ENCODE assay signal across 10 mouse cellular contexts in genomic region chr17:32771213-32771612, GRCm38 (mm10). TPM values are rescaled to one million over a fixed set of nuclear protein-coding genes. Genes with fewer than 3 reads are reported as not detected.
A peak's percentile ranks its signal among the peaks of the same experiment; 100 is the strongest.
DNase-seq lines count a peak whose midpoint lies in the region; ATAC-seq and TF ChIP-seq lines count a peak whose summit lies in the region.
"Had no signal": no experiment of that assay in that cellular context is flagged by ENCODE, and none has a peak within 500 bp of the region (broad histone marks: within the 10 kb centered on the region; RNA-seq: fewer than 3 reads in every experiment).

No protein-coding gene starts in this region.

- TF ChIP-seq CTCF in hindbrain, postnatal 0 days (IDR thresholded peaks at IDR 0.05; ENCODE audit: low read depth): peak; percentile 47
- peak; percentile 43 for TF ChIP-seq CTCF in midbrain, postnatal 0 days (IDR thresholded peaks at IDR 0.05)

- no peak overlapping the region for H3K9ac ChIP-seq in hindbrain, postnatal 0 days (replicated peaks; ENCODE audit: low read length)
- H3K9ac ChIP-seq in hindbrain, embryonic 13.5 days: no peak overlapping the region
- no peak overlapping the region for H3K9ac ChIP-seq in midbrain, postnatal 0 days (replicated peaks; ENCODE audit: low read length, poor library complexity, severe bottlenecking)
- no peak overlapping the region for H3K9ac ChIP-seq in midbrain, embryonic 15.5 days
- H3K9ac ChIP-seq: neural tube, embryonic 12.5 days had no signal

- peaks cover 37% of the 10 kb centered on the region for H3K36me3 ChIP-seq in hindbrain, postnatal 0 days (ENCODE audit: insufficient read depth, low read length)
- H3K36me3 ChIP-seq in hindbrain, embryonic 13.5 days: peaks cover 89% of the 10 kb centered on the region
- H3K36me3 ChIP-seq in midbrain, postnatal 0 days (ENCODE audit: insufficient read depth, low read length): peaks cover 28% of the 10 kb centered on the region
- peaks cover 61% of the 10 kb centered on the region for H3K36me3 ChIP-seq in midbrain, embryonic 15.5 days (replicated peaks)

- H3K4me3 ChIP-seq in hindbrain, postnatal 0 days (ENCODE audit: low read length): no peak overlapping the region
- no peak overlapping the region for H3K4me3 ChIP-seq in hindbrain, embryonic 13.5 days
- H3K4me3 ChIP-seq in midbrain, postnatal 0 days (ENCODE audit: low read depth, low read length): no peak overlapping the region
- H3K4me3 ChIP-seq in midbrain, embryonic 15.5 days: no peak overlapping the region
- H3K4me3 ChIP-seq: neural tube, embryonic 12.5 days had no signal

- DNase-seq in hindbrain, postnatal 0 days (ENCODE audit: low spot score): peak; percentile 3
- DNase-seq in midbrain, postnatal 0 days (ENCODE audit: low spot score): no peak
- DNase-seq in R1 (ENCODE audit: low read depth, low spot score) (peak; percentile 48), adipocyte (ENCODE audit: low spot score) (no peak)
- peak; percentile 41 for DNase-seq in thymus, postnatal 4 days
- DNase-seq: cerebellum, adult 9-10 months had no signal

- no peak for ATAC-seq in hindbrain, postnatal 0 days
- no peak for ATAC-seq in hindbrain, embryonic 13.5 days (ENCODE audit: low FRiP score)
- ATAC-seq in midbrain, postnatal 0 days (ENCODE audit: low FRiP score): no peak
- no peak for ATAC-seq in midbrain, embryonic 15.5 days (replicated peaks)

- no peaks in the 10 kb centered on the region for H3K4me1 ChIP-seq in hindbrain, postnatal 0 days (ENCODE audit: insufficient read depth, low read length)
- no peaks in the 10 kb centered on the region for H3K4me1 ChIP-seq in hindbrain, embryonic 13.5 days (replicated peaks)
- H3K4me1 ChIP-seq in midbrain, postnatal 0 days (ENCODE audit: insufficient read depth, low read length): no peaks in the 10 kb centered on the region
- no peaks in the 10 kb centered on the region for H3K4me1 ChIP-seq in midbrain, embryonic 15.5 days
- H3K4me1 ChIP-seq: neural tube, embryonic 12.5 days had no signal

- no peaks in the 10 kb centered on the region for H3K9me3 ChIP-seq in hindbrain, postnatal 0 days (ENCODE audit: low read length)
- no peaks in the 10 kb centered on the region for H3K9me3 ChIP-seq in hindbrain, embryonic 13.5 days
- no peaks in the 10 kb centered on the region; the same call in 1 of the 2 replicates for H3K9me3 ChIP-seq in midbrain, postnatal 0 days (ENCODE audit: low read length)
- no peaks in the 10 kb centered on the region for H3K9me3 ChIP-seq in midbrain, embryonic 15.5 days

- H3K27ac ChIP-seq in hindbrain, postnatal 0 days: no peak overlapping the region
- H3K27ac ChIP-seq in hindbrain, embryonic 13.5 days: no peak overlapping the region
- H3K27ac ChIP-seq in midbrain, postnatal 0 days (ENCODE audit: low read depth, low read length): no peak overlapping the region
- no peak overlapping the region for H3K27ac ChIP-seq in midbrain, embryonic 15.5 days
- H3K27ac ChIP-seq: neural tube, embryonic 12.5 days had no signal

- WGBS in hindbrain, postnatal 0 days: 88% methylated on average over 1 of the region's 1 CpGs
- WGBS in hindbrain, embryonic 13.5 days: 86% methylated on average over 1 of the region's 1 CpGs
- 84% methylated on average over 1 of the region's 1 CpGs for WGBS in midbrain, postnatal 0 days
- 84% methylated on average over 1 of the region's 1 CpGs for WGBS in midbrain, embryonic 15.5 days

- no peaks in the 10 kb centered on the region for H3K27me3 ChIP-seq in hindbrain, postnatal 0 days (ENCODE audit: insufficient read depth, low read length)
- H3K27me3 ChIP-seq in hindbrain, embryonic 13.5 days: no peaks in the 10 kb centered on the region
- H3K27me3 ChIP-seq in midbrain, postnatal 0 days (ENCODE audit: insufficient read depth, low read length): no peaks in the 10 kb centered on the region
- H3K27me3 ChIP-seq in midbrain, embryonic 15.5 days (replicated peaks): no peaks in the 10 kb centered on the region
- H3K27me3 ChIP-seq: neural tube, embryonic 12.5 days had no signal

- H3K4me2 ChIP-seq in hindbrain, postnatal 0 days (ENCODE audit: low read depth, low read length): no peak overlapping the region
- H3K4me2 ChIP-seq in hindbrain, embryonic 13.5 days: no peak overlapping the region
- no peak overlapping the region for H3K4me2 ChIP-seq in midbrain, postnatal 0 days (ENCODE audit: low read depth, low read length, poor library complexity, severe bottlenecking)
- H3K4me2 ChIP-seq in midbrain, embryonic 15.5 days: no peak overlapping the region
- H3K4me2 ChIP-seq: neural tube, embryonic 12.5 days had no signal

RNA-seq across cellular contexts. Expression of gene Zfp871, which starts 16.9 kb away (rescaled TPM):
- 29.2 and 34.0 TPM in 2 replicates for total RNA-seq in hindbrain, postnatal 0 days (2014; rRNA removed)
- polyA plus RNA-seq in hindbrain, postnatal 0 days (2015; fragmentation: Nextera tagmentation; extraction: Ambion mirVana): 42.1 and 44.4 TPM in 2 replicates
- 43.7 and 46.1 TPM in 2 replicates for polyA plus RNA-seq in hindbrain, embryonic 13.5 days (2015; fragmentation: Nextera tagmentation; extraction: Ambion mirVana)
- 34.5 and 41.4 TPM in 2 replicates for total RNA-seq in midbrain, postnatal 0 days (2014; rRNA removed)
- 41.8 and 46.7 TPM in 2 replicates for polyA plus RNA-seq in midbrain, postnatal 0 days (2015; fragmentation: Nextera tagmentation; extraction: Ambion mirVana)
- 48.1 and 48.6 TPM in 2 replicates for polyA plus RNA-seq in midbrain, embryonic 15.5 days (2015; fragmentation: Nextera tagmentation; extraction: Ambion mirVana)

RNA-seq across cellular contexts. Expression of gene Zfp811, which starts 38.5 kb away (rescaled TPM):
- 13.1 and 15.7 TPM in 2 replicates for total RNA-seq in hindbrain, postnatal 0 days (2014; rRNA removed)
- 19.8 and 19.9 TPM in 2 replicates for polyA plus RNA-seq in hindbrain, postnatal 0 days (2015; fragmentation: Nextera tagmentation; extraction: Ambion mirVana)
- 63.9 and 71.5 TPM in 2 replicates for polyA plus RNA-seq in hindbrain, embryonic 13.5 days (2015; fragmentation: Nextera tagmentation; extraction: Ambion mirVana)
- 17.9 and 20.9 TPM in 2 replicates for total RNA-seq in midbrain, postnatal 0 days (2014; rRNA removed)
- 22.9 and 26.0 TPM in 2 replicates for polyA plus RNA-seq in midbrain, postnatal 0 days (2015; fragmentation: Nextera tagmentation; extraction: Ambion mirVana)
- 69.5 and 73.5 TPM in 2 replicates for polyA plus RNA-seq in midbrain, embryonic 15.5 days (2015; fragmentation: Nextera tagmentation; extraction: Ambion mirVana)
- polyA plus RNA-seq: small intestine, adult 2 months had no signal

RNA-seq across cellular contexts. Expression of gene Zfp799, which starts 58.8 kb away (rescaled TPM):
- total RNA-seq in hindbrain, postnatal 0 days (2014; rRNA removed): 12.2 and 15.3 TPM in 2 replicates
- 12.4 and 14.8 TPM in 2 replicates for polyA plus RNA-seq in hindbrain, postnatal 0 days (2015; fragmentation: Nextera tagmentation; extraction: Ambion mirVana)
- 20.1 and 22.2 TPM in 2 replicates for polyA plus RNA-seq in hindbrain, embryonic 13.5 days (2015; fragmentation: Nextera tagmentation; extraction: Ambion mirVana)
- 16.3 and 38.0 TPM in 2 replicates for total RNA-seq in midbrain, postnatal 0 days (2014; rRNA removed)
- polyA plus RNA-seq in midbrain, postnatal 0 days (2015; fragmentation: Nextera tagmentation; extraction: Ambion mirVana): 9.0 and 12.6 TPM in 2 replicates
- polyA plus RNA-seq in midbrain, embryonic 15.5 days (2015; fragmentation: Nextera tagmentation; extraction: Ambion mirVana): 19.2 and 22.2 TPM in 2 replicates

Comparison
In these comparisons a context has a peak if more than half of its experiments do, and no peak if none do; other contexts are left out.
1. DNase-seq: peak in hindbrain, postnatal 0 days (single experiment), R1 (single experiment) and thymus, postnatal 4 days (single experiment); none in midbrain, postnatal 0 days (single experiment) and adipocyte (single experiment).